In genomic region chr5:48349309-48349708, GRCm38 (mm10) we compare ENCODE assay signal across 17 mouse cellular contexts.
"Had no signal": no experiment of that assay in that cellular context is flagged by ENCODE, and none has a peak within 500 bp of the region (broad histone marks: within the 10 kb centered on the region; RNA-seq: fewer than 3 reads in every experiment).

No protein-coding gene starts in this region.

- H3K36me3 ChIP-seq: liver, embryonic 15.5 days; midbrain, embryonic 12.5 days; neural tube, embryonic 13.5 days; stomach, embryonic 15.5 days had no signal

- H3K4me3 ChIP-seq: layer of hippocampus, adult 2 months; liver, embryonic 15.5 days; midbrain, embryonic 12.5 days; neural tube, embryonic 13.5 days; stomach, embryonic 15.5 days had no signal

- H3K9me3 ChIP-seq: liver, embryonic 15.5 days; midbrain, embryonic 12.5 days; neural tube, embryonic 13.5 days; stomach, embryonic 15.5 days had no signal

- H3K4me1 ChIP-seq: liver, embryonic 15.5 days; midbrain, embryonic 12.5 days; neural tube, embryonic 13.5 days; stomach, embryonic 15.5 days had no signal

- H3K27ac ChIP-seq: kidney, postnatal 0 days; layer of hippocampus, adult 2 months; liver, embryonic 15.5 days; midbrain, embryonic 12.5 days; neural tube, embryonic 13.5 days; stomach, embryonic 15.5 days had no signal

- H3K27me3 ChIP-seq: liver, embryonic 15.5 days; neural tube, embryonic 13.5 days; stomach, embryonic 15.5 days had no signal

- DNase-seq: kidney, adult 8-10 months; kidney, postnatal 4 days; left cerebral cortex, postnatal 4 days; lung, adult 2 months; lung, postnatal 36 days; right cerebral cortex, adult 18-20 months; right cerebral cortex, postnatal 25 days; thymus, postnatal 36 days had no signal

- ATAC-seq: lung, postnatal 0 days; midbrain, embryonic 16.5 days had no signal

- H3K4me2 ChIP-seq: liver, embryonic 11.5 days; liver, embryonic 15.5 days; midbrain, embryonic 12.5 days; neural tube, embryonic 13.5 days; stomach, embryonic 15.5 days had no signal

- H3K9ac ChIP-seq: liver, embryonic 15.5 days; midbrain, embryonic 12.5 days; neural tube, embryonic 13.5 days; stomach, embryonic 15.5 days had no signal
